Mouse (Mus musculus) hindbrain, embryonic 13.5 days (tissue): ENCODE data around the gene Cuedc2. TPM values are rescaled to one million over a fixed set of nuclear protein-coding genes. Genes with fewer than 3 reads are reported as not detected.

Experiments used
- ATAC-seq: fragments of 200-750 bp; cut with Nextera tagmentation; 2 replicates; pipeline ENCODE4 v1.8.0; 2017; ENCODE audit warnings: moderate TSS enrichment; ENCODE audit not compliant: low FRiP score
- H3K27ac ChIP-seq: fragments of 300-500 bp; sonication (generic); 2 replicates; pipeline ENCODE4 v1.5.1; 2015; ENCODE audit warnings: inconsistent platforms, mild to moderate bottlenecking, moderate library complexity
- H3K27me3 ChIP-seq: fragments of 300-500 bp; sonication (generic); 2 replicates; pipeline ENCODE4 v1.6.1; 2015; ENCODE audit warnings: mild to moderate bottlenecking, inconsistent platforms
- H3K36me3 ChIP-seq: fragments of 300-500 bp; sonication (generic); 2 replicates; pipeline ENCODE4 v1.6.1; 2015; ENCODE audit warnings: mild to moderate bottlenecking, inconsistent platforms
- H3K4me1 ChIP-seq: fragments of 300-500 bp; sonication (generic); replicated peaks from 2 replicates; pipeline ENCODE4 v1.6.1; 2015; ENCODE audit warnings: inconsistent platforms
- H3K4me2 ChIP-seq: fragments of 300-500 bp; sonication (generic); 2 replicates; pipeline ENCODE4 v1.6.1; 2015; ENCODE audit warnings: inconsistent platforms, mild to moderate bottlenecking, moderate library complexity
- H3K4me3 ChIP-seq: fragments of 300-500 bp; sonication (generic); 2 replicates; pipeline ENCODE4 v1.5.1; 2015; ENCODE audit warnings: mild to moderate bottlenecking, inconsistent platforms
- H3K9ac ChIP-seq: fragments of 300-500 bp; sonication (generic); 2 replicates; pipeline ENCODE4 v1.6.1; 2015; ENCODE audit warnings: mild to moderate bottlenecking, inconsistent platforms
- H3K9me3 ChIP-seq: fragments of 300-500 bp; sonication (generic); 2 replicates; pipeline ENCODE4 v1.6.1; 2016; ENCODE audit warnings: inconsistent platforms
- WGBS: fragments of 180-500 bp; shearing (Covaris S2); methylation state at CpG from one replicate; pipeline ENCODE4 v1.1.7; 2015; 5-methylcytosine and 5-hydroxymethylcytosine counted together
- polyA plus RNA-seq: library from polyadenylated mRNA; unstranded; fragments of >200 nt; fragmentation: Nextera tagmentation; extraction: Ambion mirVana; gene quantifications from 2 replicates; pipeline ENCODE4 v1.2.1, GENCODE M21; 2015

Cuedc2 gene
- 317 and 326 TPM in 2 replicates for polyA plus RNA-seq

- Histone ChIP-seq H3K4me2 (peak within 1 kb of the TSS; percentile 69), H3K27me3 (peaks cover 6% of the 10 kb centered on the region; the same call in 1 of the 2 replicates), H3K9ac (peak within 1 kb of the TSS; percentile 84), H3K4me3 (peak within 1 kb of the TSS; percentile 73), H3K36me3 (no peaks in the 10 kb centered on the region), H3K9me3 (no peaks in the 10 kb centered on the region), H3K27ac (peak within 1 kb of the TSS; percentile 88), H3K4me1 (peaks cover 27% of the 10 kb centered on the region)
- WGBS, result under 1% methylated on average over 31 of the region's 31 CpGs
- ATAC-seq, result peak; percentile 88
These were observed at the start of gene Cuedc2 for GRCm38 (mm10) chr19:46338331-46338936. Gene Cuedc2, minus strand, starts transcription at chr19:46338702.

GRCm38 (mm10) chr19:46382275-46382674, 43.8 kb upstream of the Cuedc2 start:
- Histone ChIP-seq H3K36me3 (peaks cover 94% of the 10 kb centered on the region), H3K4me2 (no peak overlapping the region), H3K27ac (no peak overlapping the region), H3K4me1 (no peaks in the 10 kb centered on the region), H3K9me3 (no peaks in the 10 kb centered on the region), H3K4me3 (no peak overlapping the region), H3K9ac (no peak overlapping the region), H3K27me3 (no peaks in the 10 kb centered on the region)
- WGBS, result 90% methylated on average over 9 of the region's 9 CpGs
- ATAC-seq, result no peak

- peaks cover 3% of the 10 kb centered on the region; the same call in 1 of the 2 replicates for H3K4me1 ChIP-seq
- H3K9me3 ChIP-seq, result no peaks in the 10 kb centered on the region
- no peaks in the 10 kb centered on the region for H3K27me3 ChIP-seq
- peaks cover 54% of the 10 kb centered on the region for H3K36me3 ChIP-seq
- no peak overlapping the region for H3K4me3 ChIP-seq
- no peak overlapping the region for H3K9ac ChIP-seq
- H3K4me2 ChIP-seq, result no peak overlapping the region
- no peak overlapping the region for H3K27ac ChIP-seq
- no peak for ATAC-seq
- WGBS, result 66% methylated on average over 4 of the region's 4 CpGs
These were observed 37.4 kb upstream of the Cuedc2 start for GRCm38 (mm10) chr19:46375891-46376290.

GRCm38 (mm10) chr19:46375489-46375888, 37.0 kb upstream of the Cuedc2 start:
- H3K36me3 ChIP-seq, result peaks cover 50% of the 10 kb centered on the region
- H3K4me2 ChIP-seq, result no peak overlapping the region
- peaks cover 3% of the 10 kb centered on the region; the same call in 1 of the 2 replicates for H3K4me1 ChIP-seq
- WGBS, result 59% methylated on average over 5 of the region's 5 CpGs
- H3K27me3 ChIP-seq, result no peaks in the 10 kb centered on the region
- H3K9ac ChIP-seq, result 0 out of 2 replicates have a peak overlapping the region, but pooled peaks have one; percentile 35
- H3K9me3 ChIP-seq, result no peaks in the 10 kb centered on the region
- no peak overlapping the region for H3K4me3 ChIP-seq
- H3K27ac ChIP-seq, result no peak overlapping the region
- ATAC-seq, result no peak

- Histone ChIP-seq H3K4me2 (no peak overlapping the region), H3K9me3 (no peaks in the 10 kb centered on the region), H3K9ac (0 out of 2 replicates have a peak overlapping the region, but pooled peaks have one; percentile 13), H3K27me3 (no peaks in the 10 kb centered on the region), H3K27ac (peak overlapping the region; percentile 48; the same call in 1 of the 2 replicates), H3K4me1 (peaks cover 3% of the 10 kb centered on the region; the same call in 1 of the 2 replicates), H3K36me3 (peaks cover 41% of the 10 kb centered on the region), H3K4me3 (no peak overlapping the region)
- 48% methylated on average over 21 of the region's 21 CpGs for WGBS
- peak; percentile 29; the same call in 1 of the 2 replicates for ATAC-seq
These were observed 36.1 kb upstream of the Cuedc2 start for GRCm38 (mm10) chr19:46374477-46375088.

DNA sequence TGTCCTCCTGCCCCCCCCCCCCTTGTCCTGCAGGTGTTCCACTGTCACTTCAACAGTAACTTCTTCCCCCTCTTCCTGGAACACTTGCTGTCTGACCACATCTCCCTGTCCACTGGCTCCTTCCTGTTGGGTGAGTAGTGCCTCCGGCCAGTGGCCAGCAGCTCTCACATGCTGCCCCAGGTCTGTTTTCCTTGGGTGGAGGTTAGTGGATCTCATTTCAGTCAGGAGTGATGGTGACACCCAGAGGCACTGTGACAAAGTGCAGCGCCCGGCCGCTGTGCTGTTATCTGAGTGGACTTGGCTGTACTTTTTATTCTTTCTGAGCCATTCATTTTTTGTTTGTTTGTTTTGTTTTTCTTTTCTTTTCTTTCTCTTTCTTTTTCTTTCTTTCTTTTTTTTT, 30.7 kb upstream of the Cuedc2 start:
- ATAC-seq, result no peak
- Histone ChIP-seq H3K9me3 (no peaks in the 10 kb centered on the region), H3K4me2 (no peak overlapping the region), H3K9ac (no peak overlapping the region), H3K36me3 (0 out of 2 replicates have a peak, but pooled peaks cover 4% of the 10 kb centered on the region), H3K4me1 (no peaks in the 10 kb centered on the region), H3K4me3 (no peak overlapping the region), H3K27me3 (no peaks in the 10 kb centered on the region), H3K27ac (no peak overlapping the region)
- WGBS, result 35% methylated on average over 4 of the region's 4 CpGs

DNA sequence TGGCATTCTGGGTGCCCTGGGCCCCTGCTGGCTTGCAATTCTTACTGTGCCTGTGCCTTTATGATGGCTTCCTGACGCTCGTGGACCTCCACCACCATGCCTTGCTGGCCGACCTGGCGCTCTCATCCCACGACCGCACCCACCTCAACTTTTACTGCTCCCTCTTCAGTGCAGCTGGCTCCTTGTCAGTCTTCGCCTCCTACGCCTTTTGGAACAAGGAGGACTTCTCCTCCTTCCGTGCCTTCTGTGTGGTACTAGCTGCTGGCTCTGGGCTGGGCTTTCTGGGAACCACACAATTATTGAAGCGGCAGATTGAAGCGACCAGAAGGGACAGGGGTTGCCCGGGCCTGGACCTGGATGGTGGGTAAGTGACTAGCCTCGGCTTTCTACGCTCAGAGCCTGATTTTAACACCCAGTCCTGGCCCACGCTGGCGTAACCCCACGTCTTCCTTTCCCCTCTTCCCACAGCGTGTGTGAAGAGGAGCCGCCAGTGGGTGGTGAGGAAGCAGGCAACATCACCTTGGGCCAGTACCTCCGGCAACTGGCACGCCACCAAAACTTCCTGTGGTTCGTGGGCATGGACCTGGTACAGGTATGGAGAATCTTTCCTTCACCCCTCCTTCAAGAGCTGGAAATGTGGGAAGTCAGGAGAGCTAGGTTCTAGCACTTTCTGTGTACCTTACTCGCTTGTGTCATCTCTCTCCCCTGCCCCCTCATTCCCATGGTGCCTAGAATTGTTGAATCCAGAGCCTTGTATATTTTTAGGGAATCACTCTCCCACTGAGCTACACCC, 29.5 kb upstream of the Cuedc2 start:
- H3K4me1 ChIP-seq, result no peaks in the 10 kb centered on the region
- H3K4me3 ChIP-seq, result no peak overlapping the region
- no peak overlapping the region; the same call in 1 of the 2 replicates for H3K9ac ChIP-seq
- no peaks in the 10 kb centered on the region for H3K27me3 ChIP-seq
- no peak overlapping the region for H3K27ac ChIP-seq
- no peaks in the 10 kb centered on the region for H3K9me3 ChIP-seq
- H3K4me2 ChIP-seq, result no peak overlapping the region
- no peak for ATAC-seq
- WGBS, result 87% methylated on average over 23 of the region's 23 CpGs
- H3K36me3 ChIP-seq, result 0 out of 2 replicates have a peak, but pooled peaks cover 3% of the 10 kb centered on the region

DNA sequence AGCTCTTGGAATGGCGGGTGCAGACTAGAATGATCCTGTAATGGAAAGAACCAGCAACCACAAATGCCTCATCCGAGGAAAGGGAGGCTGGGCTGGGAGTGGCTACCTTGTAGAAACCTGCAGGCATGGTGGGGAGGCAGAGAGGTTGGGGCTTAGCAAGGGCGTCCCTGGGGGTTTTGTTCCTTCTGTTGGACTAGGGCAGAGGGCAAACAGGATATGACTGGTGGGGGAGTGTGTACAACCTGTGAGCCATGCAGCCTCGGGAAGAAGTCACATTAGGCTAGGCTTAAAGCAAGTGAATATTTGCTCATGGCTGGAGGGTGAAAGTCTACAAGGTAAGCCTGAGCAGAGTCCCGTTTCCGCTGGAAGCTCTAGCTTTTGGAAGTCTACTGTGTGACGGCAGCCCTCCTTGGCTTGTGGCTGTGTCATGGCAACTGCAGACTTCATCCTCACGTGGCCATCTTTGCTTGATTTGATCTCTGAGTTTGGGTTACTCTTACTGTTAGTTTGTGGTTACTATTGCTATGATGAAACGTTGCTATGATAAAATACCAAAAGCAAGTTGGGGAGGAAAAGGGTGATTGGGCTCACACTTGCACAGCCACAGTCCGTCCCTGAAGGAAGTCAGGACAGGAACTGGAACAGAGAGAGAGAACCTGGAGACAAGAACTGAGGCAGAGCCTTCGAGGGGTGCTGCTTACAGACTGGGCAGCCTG, 24.9 kb upstream of the Cuedc2 start:
- Histone ChIP-seq H3K4me3 (no peak overlapping the region), H3K9ac (no peak overlapping the region), H3K4me2 (no peak overlapping the region), H3K36me3 (no peaks in the 10 kb centered on the region), H3K27me3 (peaks cover 7% of the 10 kb centered on the region), H3K4me1 (no peaks in the 10 kb centered on the region), H3K9me3 (no peaks in the 10 kb centered on the region), H3K27ac (no peak overlapping the region)
- no peak for ATAC-seq
- WGBS, result 86% methylated on average over 11 of the region's 11 CpGs

DNA sequence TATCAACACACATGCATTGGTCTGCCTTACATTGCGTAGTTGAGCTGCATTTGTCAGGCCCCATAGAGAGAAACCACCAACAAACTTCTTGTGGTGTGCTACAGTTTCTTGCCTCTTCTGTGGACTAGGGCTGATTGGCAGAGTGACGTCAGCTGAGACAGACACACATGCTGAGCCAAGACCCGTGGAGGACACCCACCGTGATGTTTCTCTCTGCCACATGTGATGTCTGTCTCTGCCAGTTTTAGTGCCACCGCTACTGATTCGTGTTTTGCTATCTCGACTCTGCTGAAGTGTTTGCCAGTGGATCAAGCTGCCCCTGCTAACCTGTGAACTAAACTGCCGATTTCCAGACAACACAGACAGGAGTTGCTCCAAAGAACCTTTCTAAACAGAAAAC, 23.6 kb upstream of the Cuedc2 start:
- H3K4me1 ChIP-seq, result peaks cover 10% of the 10 kb centered on the region
- no peak for ATAC-seq
- H3K27ac ChIP-seq, result no peak overlapping the region
- H3K4me2 ChIP-seq, result no peak overlapping the region
- no peaks in the 10 kb centered on the region for H3K9me3 ChIP-seq
- peaks cover 21% of the 10 kb centered on the region for H3K27me3 ChIP-seq
- no peaks in the 10 kb centered on the region for H3K36me3 ChIP-seq
- WGBS, result 84% methylated on average over 8 of the region's 8 CpGs
- no peak overlapping the region for H3K4me3 ChIP-seq
- no peak overlapping the region for H3K9ac ChIP-seq

- 58% methylated on average over 4 of the region's 4 CpGs for WGBS
- ATAC-seq, result no peak; the same call in 1 of the 2 replicates
- Histone ChIP-seq H3K4me2 (no peak overlapping the region), H3K4me3 (no peak overlapping the region), H3K36me3 (no peaks in the 10 kb centered on the region), H3K4me1 (peaks cover 16% of the 10 kb centered on the region), H3K9me3 (no peaks in the 10 kb centered on the region), H3K27me3 (peaks cover 21% of the 10 kb centered on the region), H3K27ac (no peak overlapping the region), H3K9ac (no peak overlapping the region)
These were observed 19.9 kb upstream of the Cuedc2 start for GRCm38 (mm10) chr19:46358381-46358780.

GRCm38 (mm10) chr19:46357344-46358280, 19.1 kb upstream of the Cuedc2 start:
- H3K36me3 ChIP-seq, result no peaks in the 10 kb centered on the region
- H3K4me2 ChIP-seq, result peak overlapping the region; percentile 66
- H3K4me1 ChIP-seq, result peaks cover 16% of the 10 kb centered on the region
- ATAC-seq, result no peak
- no peak overlapping the region for H3K27ac ChIP-seq
- H3K4me3 ChIP-seq, result peak overlapping the region; percentile 57
- H3K27me3 ChIP-seq, result peaks cover 27% of the 10 kb centered on the region
- H3K9ac ChIP-seq, result peak overlapping the region; percentile 81
- 22% methylated on average over 25 of the region's 25 CpGs for WGBS
- H3K9me3 ChIP-seq, result no peaks in the 10 kb centered on the region
